Mouse (Mus musculus) forebrain, embryonic 16.5 days (tissue): ENCODE data around the gene Hadha. TPM values are rescaled to one million over a fixed set of nuclear protein-coding genes. Genes with fewer than 3 reads are reported as not detected.

Source experiments
- ATAC-seq: fragments of 200-750 bp; cut with Nextera tagmentation; 2 replicates; pipeline ENCODE4 v1.8.0; 2017; ENCODE audit warnings: mild to moderate bottlenecking, moderate library complexity
- H3K27ac ChIP-seq: fragments of 300-500 bp; sonication (generic); 2 replicates; pipeline ENCODE4 v1.5.1; 2014; ENCODE audit warnings: low read length, control low read depth
- H3K27me3 ChIP-seq: fragments of 300-500 bp; sonication (generic); replicated peaks from 2 replicates; pipeline ENCODE4 v1.6.1; 2014; ENCODE audit warnings: low read length; ENCODE audit not compliant: control insufficient read depth, insufficient read depth
- H3K36me3 ChIP-seq: fragments of 300-500 bp; sonication (generic); 2 replicates; pipeline ENCODE4 v1.6.1; 2014; ENCODE audit not compliant: control insufficient read depth, insufficient read depth
- H3K4me1 ChIP-seq: fragments of 300-500 bp; sonication (generic); replicated peaks from 2 replicates; pipeline ENCODE4 v1.6.1; 2014; ENCODE audit warnings: low read length; ENCODE audit not compliant: control insufficient read depth, insufficient read depth
- H3K4me2 ChIP-seq: fragments of 300-500 bp; sonication (generic); 2 replicates; pipeline ENCODE4 v1.6.1; 2014; ENCODE audit warnings: mild to moderate bottlenecking, low read length, control low read depth
- H3K4me3 ChIP-seq: fragments of 300-500 bp; sonication (generic); replicated peaks from 2 replicates; pipeline ENCODE4 v1.5.1; 2014; ENCODE audit warnings: mild to moderate bottlenecking, low read length, control low read depth
- H3K9ac ChIP-seq: fragments of 300-500 bp; sonication (generic); replicated peaks from 2 replicates; pipeline ENCODE4 v1.6.1; 2014; ENCODE audit warnings: low read depth, low read length, control low read depth
- H3K9me3 ChIP-seq: fragments of 300-500 bp; sonication (generic); 2 replicates; pipeline ENCODE4 v1.6.1; 2016; ENCODE audit warnings: low read length; ENCODE audit not compliant: control insufficient read depth
- WGBS: fragments of 180-500 bp; shearing (Covaris S2); extraction: QIAGEN DNeasy Blood & Tissue Kit; methylation state at CpG from one replicate; pipeline ENCODE4 v1.1.7; 2014; 5-methylcytosine and 5-hydroxymethylcytosine counted together
- polyA plus RNA-seq: library from polyadenylated mRNA; unstranded; fragments of >200 nt; fragmentation: Nextera tagmentation; extraction: Ambion mirVana; gene quantifications from 2 replicates; pipeline ENCODE4 v1.2.1, GENCODE M21; 2015

The Hadha gene
- polyA plus RNA-seq, 1 experiment from 2014 or later = 76.0 TPM

DNA sequence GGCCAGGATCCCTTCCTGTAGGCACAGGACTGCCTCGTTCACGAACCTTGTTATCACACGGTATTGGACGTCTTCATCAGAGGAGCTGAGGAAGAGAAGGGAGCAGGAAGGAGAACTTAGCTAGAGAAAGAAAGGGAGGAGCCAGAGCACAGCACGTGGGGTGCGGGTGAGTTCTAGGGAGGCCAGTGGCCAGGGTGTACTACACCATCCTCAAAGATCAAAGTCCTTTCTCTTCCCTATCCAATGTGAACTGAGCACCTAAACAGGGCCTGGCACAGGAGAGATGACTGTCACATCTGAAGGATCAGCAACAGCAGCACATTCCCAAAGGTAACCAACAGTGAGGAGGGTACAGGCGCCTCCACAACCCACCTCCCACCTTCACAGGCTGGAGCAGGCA lies 34.9 kb downstream of the Hadha start:
- Histone ChIP-seq H3K27ac (no peak overlapping the region), H3K36me3 (peaks cover 53% of the 10 kb centered on the region), H3K4me2 (no peak overlapping the region), H3K9me3 (no peaks in the 10 kb centered on the region), H3K4me3 (no peak overlapping the region), H3K9ac (no peak overlapping the region), H3K27me3 (no peaks in the 10 kb centered on the region), H3K4me1 (no peaks in the 10 kb centered on the region)
- ATAC-seq = no peak
- 82% methylated on average over 7 of the region's 7 CpGs for WGBS

GRCm38 (mm10) chr5:30119163-30119562 lies 35.8 kb downstream of the Hadha start:
- 82% methylated on average over 6 of the region's 6 CpGs for WGBS
- H3K27ac ChIP-seq = no peak overlapping the region
- no peak overlapping the region for H3K4me2 ChIP-seq
- no peak overlapping the region for H3K4me3 ChIP-seq
- peaks cover 6% of the 10 kb centered on the region for H3K4me1 ChIP-seq
- no peak overlapping the region for H3K9ac ChIP-seq
- H3K9me3 ChIP-seq = no peaks in the 10 kb centered on the region
- H3K27me3 ChIP-seq = no peaks in the 10 kb centered on the region
- ATAC-seq = no peak
- peaks cover 47% of the 10 kb centered on the region for H3K36me3 ChIP-seq

DNA sequence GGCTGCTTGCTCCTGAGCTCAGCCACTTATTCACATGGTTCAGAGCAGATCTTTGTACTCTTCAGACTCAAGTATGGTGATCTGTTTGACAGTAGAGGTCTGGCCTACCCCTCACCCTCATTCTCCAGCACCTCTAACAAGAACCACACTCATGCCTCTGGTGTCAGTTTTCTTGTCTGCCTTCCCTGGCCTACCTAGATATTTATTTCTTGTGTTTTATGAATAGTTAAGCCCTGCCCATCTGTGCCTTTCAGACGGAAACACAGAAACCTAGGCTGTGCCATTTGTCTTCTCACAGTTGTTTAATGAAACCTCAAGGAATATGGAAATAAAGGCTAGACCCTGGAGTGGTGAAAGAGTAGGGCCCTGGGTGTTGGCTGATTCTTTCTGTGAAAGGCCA lies 36.9 kb downstream of the Hadha start:
- no peaks in the 10 kb centered on the region for H3K27me3 ChIP-seq
- 84% methylated on average over 1 of the region's 1 CpGs for WGBS

GRCm38 (mm10) chr5:30115718-30116117 lies 39.2 kb downstream of the Hadha start:
- 38% methylated on average over 10 of the region's 10 CpGs for WGBS
- peaks cover 26% of the 10 kb centered on the region for H3K36me3 ChIP-seq

More for the DNA sequence above, 36.9 kb downstream of the Hadha start:
- Histone ChIP-seq H3K4me2 (no peak overlapping the region), H3K36me3 (peaks cover 43% of the 10 kb centered on the region), H3K9me3 (no peaks in the 10 kb centered on the region), H3K9ac (no peak overlapping the region), H3K4me3 (no peak overlapping the region), H3K4me1 (peaks cover 9% of the 10 kb centered on the region), H3K27ac (no peak overlapping the region)
- ATAC-seq = no peak

GRCm38 (mm10) chr5:30114761-30115140 lies 40.2 kb downstream of the Hadha start:
- Histone ChIP-seq H3K4me2 (peak overlapping the region; percentile 85), H3K9me3 (no peaks in the 10 kb centered on the region), H3K4me3 (peak overlapping the region; percentile 56), H3K4me1 (peaks cover 27% of the 10 kb centered on the region), H3K36me3 (peaks cover 21% of the 10 kb centered on the region), H3K27me3 (no peaks in the 10 kb centered on the region), H3K9ac (peak overlapping the region; percentile 68), H3K27ac (no peak overlapping the region)
- peak; percentile 45 for ATAC-seq
- 6% methylated on average over 28 of the region's 28 CpGs for WGBS

More at GRCm38 (mm10) chr5:30115718-30116117, 39.2 kb downstream of the Hadha start:
- H3K9ac ChIP-seq = no peak overlapping the region
- peaks cover 17% of the 10 kb centered on the region for H3K4me1 ChIP-seq
- H3K9me3 ChIP-seq = no peaks in the 10 kb centered on the region
- H3K27ac ChIP-seq = no peak overlapping the region
- no peaks in the 10 kb centered on the region for H3K27me3 ChIP-seq
- no peak overlapping the region for H3K4me2 ChIP-seq
- no peak overlapping the region for H3K4me3 ChIP-seq
- no peak for ATAC-seq

DNA sequence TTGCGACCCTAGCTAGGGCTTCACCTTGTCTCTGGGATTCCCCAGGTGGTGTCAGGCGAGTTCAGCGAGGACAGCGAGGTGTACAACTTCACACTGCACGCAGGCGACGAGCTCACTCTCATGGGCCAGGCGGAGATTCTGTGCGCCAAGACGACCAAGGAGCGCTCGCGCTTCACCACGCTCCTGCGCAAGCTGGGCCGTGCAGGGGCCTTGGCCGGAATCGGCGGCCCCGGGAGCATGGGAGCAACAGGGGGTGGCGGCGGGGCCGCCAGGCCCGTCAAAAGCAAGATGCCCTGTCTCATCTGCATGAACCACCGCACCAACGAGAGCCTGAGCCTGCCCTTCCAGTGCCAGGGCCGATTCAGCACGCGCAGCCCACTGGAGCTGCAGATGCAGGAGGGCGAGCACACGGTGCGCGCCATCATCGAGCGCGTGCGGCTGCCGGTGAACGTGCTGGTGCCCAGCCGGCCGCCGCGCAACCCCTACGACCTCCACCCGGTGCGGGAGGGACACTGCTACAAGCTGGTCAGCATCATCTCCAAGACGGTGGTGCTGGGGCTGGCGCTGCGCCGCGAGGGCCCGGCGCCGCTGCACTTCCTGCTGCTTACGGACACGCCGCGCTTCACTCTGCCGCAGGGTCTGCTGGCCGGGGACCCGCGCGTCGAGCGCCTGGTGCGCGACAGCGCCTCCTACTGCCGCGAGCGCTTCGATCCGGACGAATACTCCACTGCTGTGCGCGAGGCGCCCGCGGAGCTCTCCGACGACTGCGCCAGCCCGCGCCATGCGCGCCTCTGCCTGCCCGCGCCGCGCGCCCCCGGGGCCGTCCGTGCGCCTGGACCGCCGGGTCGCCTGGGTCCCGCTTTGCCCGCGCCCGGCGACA lies 40.8 kb downstream of the Hadha start:
- Histone ChIP-seq H3K9ac (peak overlapping the region; percentile 68), H3K27ac (no peak overlapping the region), H3K27me3 (no peaks in the 10 kb centered on the region), H3K4me2 (peak overlapping the region; percentile 85), H3K4me1 (peaks cover 28% of the 10 kb centered on the region), H3K4me3 (peak overlapping the region; percentile 56), H3K36me3 (peaks cover 16% of the 10 kb centered on the region), H3K9me3 (no peaks in the 10 kb centered on the region)
- ATAC-seq = peak; percentile 89
- WGBS = 5% methylated on average over 95 of the region's 103 CpGs

DNA sequence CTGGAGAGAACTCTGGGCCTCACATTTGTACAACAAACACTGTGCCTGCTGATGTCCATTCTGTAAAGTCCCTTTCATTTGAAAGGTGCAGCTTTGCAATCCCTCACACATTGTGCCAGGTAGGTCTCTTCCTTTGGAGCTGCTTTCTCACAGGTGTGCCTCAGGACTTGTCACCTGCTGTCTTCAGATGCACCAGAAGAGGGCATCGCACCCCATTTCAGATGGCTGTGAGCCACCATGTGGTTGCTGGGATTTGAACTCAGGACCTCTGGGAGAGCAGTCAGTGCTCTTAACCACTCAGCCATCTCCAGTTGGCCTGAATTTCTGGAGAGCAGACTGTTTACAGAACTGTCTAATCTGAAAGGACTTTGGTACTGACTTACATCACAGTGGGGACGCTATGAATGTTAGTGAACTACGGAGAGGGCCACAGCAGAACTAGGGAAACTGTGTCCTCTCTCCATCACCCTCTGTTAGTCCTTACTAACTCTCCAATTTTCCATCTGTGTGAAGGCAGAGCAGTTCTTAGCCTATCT lies 42.4 kb downstream of the Hadha start:
- H3K4me1 ChIP-seq = peaks cover 35% of the 10 kb centered on the region
- no peak for ATAC-seq
- H3K36me3 ChIP-seq = peaks cover 5% of the 10 kb centered on the region
- H3K9me3 ChIP-seq = no peaks in the 10 kb centered on the region
- no peak overlapping the region for H3K4me2 ChIP-seq
- no peak overlapping the region for H3K9ac ChIP-seq
- no peak overlapping the region for H3K4me3 ChIP-seq
- H3K27ac ChIP-seq = no peak overlapping the region
- WGBS = 90% methylated on average over 3 of the region's 3 CpGs
- H3K27me3 ChIP-seq = no peaks in the 10 kb centered on the region

DNA sequence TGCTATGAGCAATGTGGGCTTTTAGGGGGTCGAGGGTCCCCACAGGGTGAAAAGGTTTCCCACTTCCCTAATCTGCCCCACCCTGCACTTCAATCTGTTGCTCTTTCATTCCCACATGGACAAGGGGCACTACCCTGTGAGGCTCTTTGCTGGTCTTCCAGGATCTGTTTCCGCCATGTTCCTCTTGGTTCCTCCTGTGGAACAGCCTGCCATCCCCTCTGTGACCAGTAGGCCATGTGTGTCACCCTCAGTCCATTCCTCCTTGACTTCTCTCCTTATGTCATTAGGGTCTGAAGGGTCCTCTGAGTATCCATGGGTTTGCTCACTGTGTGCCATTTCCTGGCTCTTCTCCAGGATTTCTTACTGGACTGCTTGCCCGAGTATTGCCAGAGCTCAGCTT lies 43.2 kb downstream of the Hadha start:
- Histone ChIP-seq H3K27me3 (no peaks in the 10 kb centered on the region), H3K4me2 (no peak overlapping the region), H3K4me1 (peaks cover 43% of the 10 kb centered on the region), H3K9me3 (no peaks in the 10 kb centered on the region), H3K9ac (no peak overlapping the region), H3K4me3 (no peak overlapping the region), H3K27ac (no peak overlapping the region), H3K36me3 (peaks cover 5% of the 10 kb centered on the region)
- WGBS = 68% methylated on average over 3 of the region's 3 CpGs
- no peak for ATAC-seq

GRCm38 (mm10) chr5:30111126-30111525 lies 43.8 kb downstream of the Hadha start:
- peak; percentile 8; the same call in 1 of the 2 replicates for ATAC-seq

More at GRCm38 (mm10) chr5:30111126-30111525, 43.8 kb downstream of the Hadha start:
- WGBS = 10% methylated on average over 18 of the region's 18 CpGs
- peaks cover 2% of the 10 kb centered on the region; the same call in 1 of the 2 replicates for H3K36me3 ChIP-seq
- no peaks in the 10 kb centered on the region for H3K9me3 ChIP-seq
- peak overlapping the region; percentile 24 for H3K4me2 ChIP-seq
- H3K9ac ChIP-seq = peak overlapping the region; percentile 22; the same call in 1 of the 2 replicates
- H3K4me3 ChIP-seq = no peak overlapping the region
- H3K4me1 ChIP-seq = peaks cover 50% of the 10 kb centered on the region
- H3K27me3 ChIP-seq = no peaks in the 10 kb centered on the region
- no peak overlapping the region for H3K27ac ChIP-seq
